ENCODE assay signal across 8 mouse cellular contexts in the genomic region with DNA sequence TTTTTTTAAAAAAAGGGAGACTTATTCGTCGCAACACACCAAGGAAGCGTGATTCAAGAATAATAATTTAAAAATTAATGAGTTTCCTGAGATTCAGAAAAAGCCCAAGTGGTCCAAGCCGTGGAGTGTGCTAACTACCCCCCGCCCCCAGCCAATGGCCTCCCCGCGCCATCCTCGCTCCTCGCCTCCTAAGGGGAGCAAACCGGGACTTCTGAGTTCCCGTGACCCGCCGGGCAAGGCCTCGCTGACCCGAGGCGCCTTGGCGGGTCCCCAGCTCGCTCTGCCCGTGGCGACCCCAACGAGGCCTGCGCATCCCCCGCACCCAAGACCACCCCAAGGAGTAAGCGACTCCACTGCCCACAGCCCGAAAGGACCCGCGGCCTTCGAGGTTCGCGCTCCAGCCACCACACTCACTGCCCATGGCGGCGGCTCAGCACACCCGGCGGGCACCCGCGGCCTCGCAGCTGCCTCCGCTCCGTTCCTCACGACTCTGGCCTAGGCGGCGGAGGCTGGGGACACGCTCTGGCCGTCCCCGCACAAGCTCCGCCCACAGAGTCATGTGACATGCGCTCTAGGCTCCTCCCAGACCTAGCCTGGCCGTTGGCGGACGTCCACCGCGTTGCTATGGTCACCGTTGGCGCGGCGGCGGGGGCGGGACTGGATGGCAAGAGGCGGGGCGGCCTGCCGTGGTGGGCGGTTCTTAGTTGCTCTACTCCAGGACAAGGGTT. TPM values are rescaled to one million over a fixed set of nuclear protein-coding genes. Genes with fewer than 3 reads are reported as not detected.
A peak's percentile ranks its signal among the peaks of the same experiment; 100 is the strongest.
DNase-seq lines count a peak whose midpoint lies in the region; ATAC-seq lines count a peak whose summit lies in the region.

TSS of gene Sec61a2 (minus strand) at position 590 of the 728 bp plus-strand sequence.

- H3K4me3 ChIP-seq in heart, embryonic 10.5 days = peak within 1 kb of the TSS; percentile 93
- H3K4me3 ChIP-seq in kidney, embryonic 15.5 days (replicated peaks) = peak within 1 kb of the TSS; percentile 83

- peak within 1 kb of the TSS; percentile 65 for H3K4me2 ChIP-seq in kidney, embryonic 15.5 days

- H3K36me3 ChIP-seq in heart, embryonic 10.5 days = peaks cover 31% of the 10 kb centered on the region
- peaks cover 25% of the 10 kb centered on the region for H3K36me3 ChIP-seq in kidney, embryonic 15.5 days

- under 1% methylated on average over 62 of the region's 62 CpGs for WGBS in heart, embryonic 10.5 days
- WGBS in kidney, embryonic 15.5 days = under 1% methylated on average over 62 of the region's 62 CpGs

- peak; percentile 98 for DNase-seq in A20 (ENCODE audit: low read depth, low spot score)
- peak; percentile 99 for DNase-seq in brain, adult 2 months (ENCODE audit: low read depth, low spot score)
- peak; percentile 99 for DNase-seq in heart, embryonic 10.5 days (ENCODE audit: low spot score)
- DNase-seq in liver = peak; percentile 100
- DNase-seq in spleen, postnatal 4 days (ENCODE audit: low spot score in 2 of 2) = peak; percentile 100

- H3K4me1 ChIP-seq in heart, embryonic 10.5 days = peaks cover 4% of the 10 kb centered on the region
- peaks cover 11% of the 10 kb centered on the region for H3K4me1 ChIP-seq in kidney, embryonic 15.5 days

- no peaks in the 10 kb centered on the region for H3K9me3 ChIP-seq in heart, embryonic 10.5 days
- no peaks in the 10 kb centered on the region for H3K9me3 ChIP-seq in kidney, embryonic 15.5 days (replicated peaks)

- H3K27me3 ChIP-seq in heart, embryonic 10.5 days (ENCODE audit: insufficient read depth, poor library complexity, severe bottlenecking) = no peaks in the 10 kb centered on the region
- H3K27me3 ChIP-seq in kidney, embryonic 15.5 days = no peaks in the 10 kb centered on the region

- ATAC-seq in erythroblast, adult 5-6 weeks (replicated peaks; ENCODE audit: low FRiP score, poor library complexity, severe bottlenecking) = peak; percentile 96
- ATAC-seq in kidney, embryonic 15.5 days (replicated peaks; ENCODE audit: low FRiP score) = peak; percentile 99
- ATAC-seq in monocyte, adult 5-6 weeks (replicated peaks; ENCODE audit: insufficient number of reproducible peaks, low FRiP score, low TSS enrichment, poor library complexity, severe bottlenecking) = peak; percentile 99

- peak within 1 kb of the TSS; percentile 92 for H3K9ac ChIP-seq in kidney, embryonic 15.5 days

- H3K27ac ChIP-seq in heart, embryonic 10.5 days = peak within 1 kb of the TSS; percentile 97
- peak within 1 kb of the TSS; percentile 90 for H3K27ac ChIP-seq in kidney, embryonic 15.5 days

RNA-seq across cellular contexts. Expression of gene Sec61a2, which starts in this region (rescaled TPM):
- 2.1 and 22.7 TPM in 2 replicates for total RNA-seq in erythroblast, adult 5-6 weeks (2015; ENCODE audit: low replicate concordance)
- 6.7 and 8.9 TPM in 2 replicates for total RNA-seq in erythroblast, adult 5-6 weeks (2017; ENCODE audit: low replicate concordance)
- 62.6 and 74.4 TPM in 2 replicates for polyA plus RNA-seq in heart, embryonic 10.5 days (2016; fragmentation: Nextera tagmentation; extraction: Ambion mirVana)
- polyA plus RNA-seq in kidney, embryonic 15.5 days (2015; fragmentation: Nextera tagmentation; extraction: Ambion mirVana) = 88.7 and 99.8 TPM in 2 replicates
- total RNA-seq in monocyte, adult 5-6 weeks (2017) = 19.5 to 23.4 TPM (median 20.7 TPM) in 3 replicates

Comparison
In these comparisons a context has a peak if more than half of its experiments do, and no peak if none do; other contexts are left out.
1. Peak in every context shown above with its lines: DNase-seq, ATAC-seq, H3K4me3 ChIP-seq and H3K27ac ChIP-seq.